Mouse (Mus musculus): ENCODE results near the gene Nrp1. TPM values are rescaled to one million over a fixed set of nuclear protein-coding genes. Genes with fewer than 3 reads are reported as not detected.

Gene Nrp1
- polyA plus RNA-seq, 1 experiment from 2014 or later: 151 TPM

GRCm38 (mm10) chr8:128528591-128529383 lies 170.4 kb downstream of the Nrp1 start:
- 20% methylated on average over 8 of the region's 8 CpGs for WGBS
- H3K9ac ChIP-seq: no peak overlapping the region

GRCm38 (mm10) chr8:128534442-128534871 lies 176.1 kb downstream of the Nrp1 start:
- no peak overlapping the region for H3K4me3 ChIP-seq
- H3K27ac ChIP-seq (replicated peaks): no peak overlapping the region
- ATAC-seq (ENCODE audit: low read depth): peak; percentile 63; the same call in 1 of the 2 replicates
- 49% methylated on average over 3 of the region's 3 CpGs for WGBS
- no peak overlapping the region for H3K9ac ChIP-seq
- no peaks in the 10 kb centered on the region for H3K9me3 ChIP-seq
- H3K4me2 ChIP-seq: no peak overlapping the region
- no peaks in the 10 kb centered on the region for H3K27me3 ChIP-seq
- H3K36me3 ChIP-seq: no peaks in the 10 kb centered on the region
- peaks cover 8% of the 10 kb centered on the region for H3K4me1 ChIP-seq (replicated peaks)

More at GRCm38 (mm10) chr8:128528591-128529383, 170.4 kb downstream of the Nrp1 start:
- Histone ChIP-seq H3K27ac (replicated peaks) (peak overlapping the region; percentile 72), H3K4me2 (peak overlapping the region; percentile 11), H3K9me3 (no peaks in the 10 kb centered on the region), H3K4me3 (no peak overlapping the region), H3K4me1 (replicated peaks) (peaks cover 16% of the 10 kb centered on the region), H3K27me3 (no peaks in the 10 kb centered on the region), H3K36me3 (no peaks in the 10 kb centered on the region)
- peak; percentile 95 for ATAC-seq (ENCODE audit: low read depth)

GRCm38 (mm10) chr8:128535685-128536084 lies 177.3 kb downstream of the Nrp1 start:
- Histone ChIP-seq H3K4me2 (no peak overlapping the region), H3K9ac (no peak overlapping the region), H3K4me1 (replicated peaks) (peaks cover 5% of the 10 kb centered on the region), H3K9me3 (no peaks in the 10 kb centered on the region), H3K4me3 (no peak overlapping the region), H3K36me3 (no peaks in the 10 kb centered on the region), H3K27me3 (no peaks in the 10 kb centered on the region), H3K27ac (replicated peaks) (no peak overlapping the region)
- ATAC-seq (ENCODE audit: low read depth): no peak

- no peak for ATAC-seq (ENCODE audit: low read depth)
- peaks cover 16% of the 10 kb centered on the region for H3K4me1 ChIP-seq (replicated peaks)
- H3K27me3 ChIP-seq: no peaks in the 10 kb centered on the region
- no peak overlapping the region for H3K4me3 ChIP-seq
- no peaks in the 10 kb centered on the region for H3K9me3 ChIP-seq
- WGBS: 7% methylated on average over 1 of the region's 1 CpGs
- no peaks in the 10 kb centered on the region for H3K36me3 ChIP-seq
- no peak overlapping the region for H3K27ac ChIP-seq (replicated peaks)
- no peak overlapping the region for H3K9ac ChIP-seq
- H3K4me2 ChIP-seq: no peak overlapping the region
Measured at GRCm38 (mm10) chr8:128538378-128538777, 180.0 kb downstream of the Nrp1 start.

GRCm38 (mm10) chr8:128541355-128542090 lies 183.1 kb downstream of the Nrp1 start:
- WGBS: 26% methylated on average over 1 of the region's 1 CpGs
- H3K27ac ChIP-seq (replicated peaks): peak overlapping the region; percentile 39; the same call in 1 of the 2 replicates

GRCm38 (mm10) chr8:128544128-128544846 lies 185.9 kb downstream of the Nrp1 start:
- Histone ChIP-seq H3K4me1 (replicated peaks) (peaks cover 10% of the 10 kb centered on the region; the same call in 1 of the 2 replicates), H3K27ac (replicated peaks) (no peak overlapping the region), H3K36me3 (no peaks in the 10 kb centered on the region), H3K27me3 (no peaks in the 10 kb centered on the region), H3K9me3 (no peaks in the 10 kb centered on the region), H3K9ac (no peak overlapping the region), H3K4me2 (no peak overlapping the region), H3K4me3 (no peak overlapping the region)
- 75% methylated on average over 2 of the region's 2 CpGs for WGBS
- ATAC-seq (ENCODE audit: low read depth): no peak

More at GRCm38 (mm10) chr8:128541355-128542090, 183.1 kb downstream of the Nrp1 start:
- peak; percentile 47; the same call in 1 of the 2 replicates for ATAC-seq (ENCODE audit: low read depth)
- no peaks in the 10 kb centered on the region for H3K27me3 ChIP-seq
- H3K4me3 ChIP-seq: no peak overlapping the region
- no peak overlapping the region for H3K4me2 ChIP-seq
- H3K4me1 ChIP-seq (replicated peaks): peaks cover 10% of the 10 kb centered on the region; the same call in 1 of the 2 replicates
- H3K36me3 ChIP-seq: no peaks in the 10 kb centered on the region
- no peak overlapping the region for H3K9ac ChIP-seq
- no peaks in the 10 kb centered on the region for H3K9me3 ChIP-seq

GRCm38 (mm10) chr8:128546287-128546686 lies 187.9 kb downstream of the Nrp1 start:
- Histone ChIP-seq H3K9me3 (no peaks in the 10 kb centered on the region), H3K27ac (replicated peaks) (no peak overlapping the region), H3K4me3 (no peak overlapping the region), H3K9ac (no peak overlapping the region), H3K36me3 (no peaks in the 10 kb centered on the region), H3K4me1 (replicated peaks) (peaks cover 10% of the 10 kb centered on the region; the same call in 1 of the 2 replicates), H3K27me3 (no peaks in the 10 kb centered on the region), H3K4me2 (no peak overlapping the region)
- 100% methylated on average over 1 of the region's 1 CpGs for WGBS
- no peak for ATAC-seq (ENCODE audit: low read depth)

GRCm38 (mm10) chr8:128547361-128547760 lies 189.0 kb downstream of the Nrp1 start:
- no peak overlapping the region for H3K4me2 ChIP-seq
- H3K4me1 ChIP-seq (replicated peaks): 0 out of 2 replicates have a peak, but pooled peaks cover 8% of the 10 kb centered on the region
- ATAC-seq (ENCODE audit: low read depth): no peak
- no peak overlapping the region for H3K9ac ChIP-seq
- H3K4me3 ChIP-seq: no peak overlapping the region
- 94% methylated on average over 4 of the region's 4 CpGs for WGBS
- no peaks in the 10 kb centered on the region for H3K36me3 ChIP-seq
- no peaks in the 10 kb centered on the region for H3K27me3 ChIP-seq
- H3K27ac ChIP-seq (replicated peaks): no peak overlapping the region
- H3K9me3 ChIP-seq: no peaks in the 10 kb centered on the region

GRCm38 (mm10) chr8:128549738-128550137 lies 191.3 kb downstream of the Nrp1 start:
- Histone ChIP-seq H3K4me3 (no peak overlapping the region), H3K4me2 (no peak overlapping the region), H3K9me3 (no peaks in the 10 kb centered on the region), H3K9ac (no peak overlapping the region), H3K27ac (replicated peaks) (no peak overlapping the region), H3K4me1 (replicated peaks) (0 out of 2 replicates have a peak, but pooled peaks cover 8% of the 10 kb centered on the region), H3K36me3 (no peaks in the 10 kb centered on the region), H3K27me3 (no peaks in the 10 kb centered on the region)
- WGBS: 94% methylated on average over 5 of the region's 5 CpGs
- ATAC-seq (ENCODE audit: low read depth): no peak

- Histone ChIP-seq H3K27me3 (no peaks in the 10 kb centered on the region), H3K4me1 (replicated peaks) (0 out of 2 replicates have a peak, but pooled peaks cover 8% of the 10 kb centered on the region), H3K4me2 (no peak overlapping the region), H3K9me3 (no peaks in the 10 kb centered on the region), H3K27ac (replicated peaks) (no peak overlapping the region), H3K36me3 (no peaks in the 10 kb centered on the region), H3K9ac (no peak overlapping the region), H3K4me3 (no peak overlapping the region)
- ATAC-seq (ENCODE audit: low read depth): peak; percentile 36; the same call in 1 of the 2 replicates
- 48% methylated on average over 15 of the region's 15 CpGs for WGBS
Measured at GRCm38 (mm10) chr8:128551421-128552139, 193.2 kb downstream of the Nrp1 start.
